Mouse (Mus musculus): ENCODE results near the gene Ppme1.
A peak's percentile ranks its signal among the peaks of the same experiment; 100 is the strongest.

Gene Ppme1

GRCm38 (mm10) chr7:100279803-100280202 lies 92.3 kb downstream of the Ppme1 start:
- peak; percentile 4 to 27 for DNase-seq (ENCODE audit: low spot score in 2 of 2)
